Mouse (Mus musculus) embryonic facial prominence, embryonic 15.5 days (tissue): ENCODE data around the gene Nfam1. TPM values are rescaled to one million over a fixed set of nuclear protein-coding genes. Genes with fewer than 3 reads are reported as not detected.
"Not testable (repeated sequence)": the region's sequence is repeated elsewhere in the genome, so short reads cannot be mapped to it uniquely, and the experiment has no call there.

ENCODE experiments used
- ATAC-seq: fragments of 200-750 bp; cut with Nextera tagmentation; 2 replicates; pipeline ENCODE4 v1.8.0; 2017; ENCODE audit warnings: low read depth, moderate TSS enrichment; ENCODE audit not compliant: insufficient number of reproducible peaks, low FRiP score, low TSS enrichment
- H3K27ac ChIP-seq: fragments of 300-500 bp; sonication (generic); replicated peaks from 2 replicates; pipeline ENCODE4 v1.5.1; 2015; ENCODE audit warnings: mild to moderate bottlenecking, inconsistent platforms
- H3K27me3 ChIP-seq: fragments of 300-500 bp; sonication (generic); 2 replicates; pipeline ENCODE4 v1.6.1; 2015; ENCODE audit warnings: inconsistent platforms
- H3K36me3 ChIP-seq: fragments of 300-500 bp; sonication (generic); 2 replicates; pipeline ENCODE4 v1.6.1; 2015; ENCODE audit warnings: mild to moderate bottlenecking, inconsistent platforms
- H3K4me1 ChIP-seq: fragments of 300-500 bp; sonication (generic); 2 replicates; pipeline ENCODE4 v1.6.1; 2015; ENCODE audit warnings: inconsistent platforms
- H3K4me2 ChIP-seq: fragments of 300-500 bp; sonication (generic); replicated peaks from 2 replicates; pipeline ENCODE4 v1.6.1; 2015; ENCODE audit warnings: mild to moderate bottlenecking, inconsistent platforms
- H3K4me3 ChIP-seq: fragments of 300-500 bp; sonication (generic); replicated peaks from 2 replicates; pipeline ENCODE4 v1.5.1; 2015; ENCODE audit warnings: mild to moderate bottlenecking, inconsistent platforms
- H3K9ac ChIP-seq: fragments of 300-500 bp; sonication (generic); 2 replicates; pipeline ENCODE4 v1.6.1; 2015; ENCODE audit warnings: inconsistent platforms
- H3K9me3 ChIP-seq: fragments of 300-500 bp; sonication (generic); replicated peaks from 2 replicates; pipeline ENCODE4 v1.6.1; 2016; ENCODE audit warnings: inconsistent platforms
- WGBS: fragments of 180-500 bp; shearing (Covaris S2); methylation state at CpG from one replicate; pipeline ENCODE4 v1.1.7; 2015; 5-methylcytosine and 5-hydroxymethylcytosine counted together
- polyA plus RNA-seq: library from polyadenylated mRNA; unstranded; fragments of >200 nt; fragmentation: Nextera tagmentation; extraction: Ambion mirVana; gene quantifications from 2 replicates; pipeline ENCODE4 v1.2.1, GENCODE M21; 2015

Nfam1 gene
- polyA plus RNA-seq, 1 experiment from 2014 or later, result 6.1 TPM

- WGBS, result under 1% methylated on average over 29 of the region's 29 CpGs
- H3K9me3 ChIP-seq, result no peaks in the 10 kb centered on the region
These were observed 23.4 kb upstream of the Nfam1 start for GRCm38 (mm10) chr15:83056378-83057083.

GRCm38 (mm10) chr15:83055569-83055968 lies 22.5 kb upstream of the Nfam1 start:
- Histone ChIP-seq H3K36me3 (no peaks in the 10 kb centered on the region), H3K4me2 (no peak overlapping the region), H3K27me3 (no peaks in the 10 kb centered on the region), H3K4me1 (peaks cover 13% of the 10 kb centered on the region), H3K9ac (no peak overlapping the region), H3K27ac (no peak overlapping the region), H3K9me3 (no peaks in the 10 kb centered on the region), H3K4me3 (no peak overlapping the region)
- 48% methylated on average over 5 of the region's 5 CpGs for WGBS
- no peak for ATAC-seq

More at GRCm38 (mm10) chr15:83056378-83057083, 23.4 kb upstream of the Nfam1 start:
- H3K9ac ChIP-seq, result no peak overlapping the region
- H3K4me2 ChIP-seq, result peak overlapping the region; percentile 87
- no peak overlapping the region for H3K27ac ChIP-seq
- H3K4me3 ChIP-seq, result peak overlapping the region; percentile 41
- H3K4me1 ChIP-seq, result peaks cover 13% of the 10 kb centered on the region
- no peaks in the 10 kb centered on the region for H3K27me3 ChIP-seq
- ATAC-seq, result 0 out of 2 replicates have a peak, but pooled peaks have one; percentile 39
- no peaks in the 10 kb centered on the region for H3K36me3 ChIP-seq

GRCm38 (mm10) chr15:83053261-83053660 lies 20.2 kb upstream of the Nfam1 start:
- WGBS, result 52% methylated on average over 11 of the region's 11 CpGs
- H3K27me3 ChIP-seq, result no peaks in the 10 kb centered on the region
- no peak for ATAC-seq
- H3K4me2 ChIP-seq, result no peak overlapping the region
- H3K9ac ChIP-seq, result no peak overlapping the region
- peaks cover 10% of the 10 kb centered on the region for H3K4me1 ChIP-seq
- no peaks in the 10 kb centered on the region for H3K9me3 ChIP-seq
- H3K27ac ChIP-seq, result no peak overlapping the region
- no peak overlapping the region for H3K4me3 ChIP-seq
- no peaks in the 10 kb centered on the region for H3K36me3 ChIP-seq

GRCm38 (mm10) chr15:83052341-83053104 lies 19.4 kb upstream of the Nfam1 start:
- Histone ChIP-seq H3K27me3 (no peaks in the 10 kb centered on the region), H3K9me3 (no peaks in the 10 kb centered on the region), H3K4me3 (no peak overlapping the region), H3K4me1 (peaks cover 10% of the 10 kb centered on the region), H3K4me2 (no peak overlapping the region), H3K9ac (no peak overlapping the region), H3K27ac (no peak overlapping the region), H3K36me3 (no peaks in the 10 kb centered on the region)
- WGBS, result 52% methylated on average over 6 of the region's 6 CpGs
- ATAC-seq, result no peak

GRCm38 (mm10) chr15:83046730-83047129 lies 13.6 kb upstream of the Nfam1 start:
- peaks cover 21% of the 10 kb centered on the region for H3K4me1 ChIP-seq
- H3K27ac ChIP-seq, result no peak overlapping the region
- no peak overlapping the region for H3K9ac ChIP-seq
- ATAC-seq, result no peak
- H3K4me3 ChIP-seq, result no peak overlapping the region
- no peaks in the 10 kb centered on the region for H3K9me3 ChIP-seq
- H3K36me3 ChIP-seq, result no peaks in the 10 kb centered on the region
- no peaks in the 10 kb centered on the region for H3K27me3 ChIP-seq
- WGBS, result 53% methylated on average over 7 of the region's 7 CpGs
- H3K4me2 ChIP-seq, result no peak overlapping the region

GRCm38 (mm10) chr15:83046308-83046707 lies 13.2 kb upstream of the Nfam1 start:
- Histone ChIP-seq H3K27me3 (no peaks in the 10 kb centered on the region), H3K4me3 (no peak overlapping the region), H3K36me3 (no peaks in the 10 kb centered on the region), H3K27ac (no peak overlapping the region), H3K4me1 (peaks cover 24% of the 10 kb centered on the region), H3K9me3 (no peaks in the 10 kb centered on the region), H3K9ac (no peak overlapping the region), H3K4me2 (no peak overlapping the region)
- no peak for ATAC-seq
- 92% methylated on average over 3 of the region's 3 CpGs for WGBS

- not testable (repeated sequence) for H3K27me3 ChIP-seq, H3K9ac ChIP-seq
- WGBS, result 81% methylated on average over 5 of the region's 5 CpGs
These were observed 12.5 kb upstream of the Nfam1 start for GRCm38 (mm10) chr15:83045565-83045964.

GRCm38 (mm10) chr15:83043362-83043708 lies 10.2 kb upstream of the Nfam1 start:
- H3K36me3 ChIP-seq, result no peaks in the 10 kb centered on the region
- H3K9me3 ChIP-seq, result no peaks in the 10 kb centered on the region
- ATAC-seq, result no peak
- H3K9ac ChIP-seq, result no peak overlapping the region
- peaks cover 36% of the 10 kb centered on the region for H3K4me1 ChIP-seq
- no peak overlapping the region for H3K4me3 ChIP-seq
- 57% methylated on average over 22 of the region's 22 CpGs for WGBS
- no peaks in the 10 kb centered on the region for H3K27me3 ChIP-seq
- H3K27ac ChIP-seq, result no peak overlapping the region
- H3K4me2 ChIP-seq, result no peak overlapping the region

More at GRCm38 (mm10) chr15:83045565-83045964, 12.5 kb upstream of the Nfam1 start:
- not testable (repeated sequence) for H3K36me3 ChIP-seq, ATAC-seq, H3K4me3 ChIP-seq, H3K27ac ChIP-seq, H3K9me3 ChIP-seq, H3K4me2 ChIP-seq
- H3K4me1 ChIP-seq, result peaks cover 29% of the 10 kb centered on the region

- no peak overlapping the region for H3K4me3 ChIP-seq
- peaks cover 40% of the 10 kb centered on the region for H3K4me1 ChIP-seq
- no peak overlapping the region for H3K9ac ChIP-seq
- no peaks in the 10 kb centered on the region for H3K36me3 ChIP-seq
- 8% methylated on average over 6 of the region's 6 CpGs for whole genome bisulfite sequencing
- H3K27me3 ChIP-seq, result no peaks in the 10 kb centered on the region
- 0 out of 2 replicates have a peak, but pooled peaks have one; percentile 40 for ATAC-seq
- H3K9me3 ChIP-seq, result no peaks in the 10 kb centered on the region
- peak overlapping the region; percentile 11; the same call in 1 of the 2 replicates for H3K4me2 ChIP-seq
- no peak overlapping the region for H3K27ac ChIP-seq
These were observed 9.7 kb upstream of the Nfam1 start for GRCm38 (mm10) chr15:83042655-83043361.

GRCm38 (mm10) chr15:83040156-83040555 lies 7.0 kb upstream of the Nfam1 start:
- no peak overlapping the region for H3K9ac ChIP-seq
- H3K27ac ChIP-seq, result no peak overlapping the region
- peaks cover 56% of the 10 kb centered on the region for H3K4me1 ChIP-seq
- ATAC-seq, result no peak
- H3K36me3 ChIP-seq, result no peaks in the 10 kb centered on the region
- H3K4me3 ChIP-seq, result no peak overlapping the region
- no peak overlapping the region for H3K4me2 ChIP-seq
- H3K9me3 ChIP-seq, result no peaks in the 10 kb centered on the region
- WGBS, result 63% methylated on average over 2 of the region's 2 CpGs
- peaks cover 4% of the 10 kb centered on the region; the same call in 1 of the 2 replicates for H3K27me3 ChIP-seq

GRCm38 (mm10) chr15:83038812-83039211 lies 5.7 kb upstream of the Nfam1 start:
- Histone ChIP-seq H3K4me2 (no peak overlapping the region), H3K4me1 (peaks cover 69% of the 10 kb centered on the region), H3K36me3 (no peaks in the 10 kb centered on the region), H3K27ac (peak overlapping the region; percentile 11; the same call in 1 of the 2 replicates), H3K9me3 (no peaks in the 10 kb centered on the region), H3K27me3 (peaks cover 10% of the 10 kb centered on the region; the same call in 1 of the 2 replicates), H3K9ac (no peak overlapping the region), H3K4me3 (no peak overlapping the region)
- 59% methylated on average over 3 of the region's 3 CpGs for WGBS
- ATAC-seq, result no peak
